Mouse (Mus musculus): Measurements from ENCODE around the gene Tshb.

Tshb gene

DNA sequence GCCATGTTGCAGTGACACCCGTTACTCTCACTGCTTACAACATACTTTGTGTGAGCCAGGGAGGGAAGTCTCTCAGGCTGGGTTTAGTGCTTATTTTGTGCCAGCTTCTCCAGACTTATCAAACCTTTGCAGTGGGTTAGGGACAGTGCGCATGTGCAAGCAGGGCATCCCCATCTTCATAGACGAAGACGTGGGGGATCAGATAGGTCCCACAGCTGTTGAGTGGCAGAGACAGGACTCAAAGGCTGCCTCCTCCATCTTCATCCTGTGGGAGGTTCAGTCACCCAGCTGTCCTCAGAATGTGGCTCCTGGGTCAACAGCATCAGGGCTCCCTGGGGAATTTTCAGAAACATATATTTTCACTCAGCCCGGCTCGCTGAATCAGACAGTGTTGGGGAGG, 46.1 kb downstream of the Tshb start:
- DNase-seq, result peak; percentile 86

DNA sequence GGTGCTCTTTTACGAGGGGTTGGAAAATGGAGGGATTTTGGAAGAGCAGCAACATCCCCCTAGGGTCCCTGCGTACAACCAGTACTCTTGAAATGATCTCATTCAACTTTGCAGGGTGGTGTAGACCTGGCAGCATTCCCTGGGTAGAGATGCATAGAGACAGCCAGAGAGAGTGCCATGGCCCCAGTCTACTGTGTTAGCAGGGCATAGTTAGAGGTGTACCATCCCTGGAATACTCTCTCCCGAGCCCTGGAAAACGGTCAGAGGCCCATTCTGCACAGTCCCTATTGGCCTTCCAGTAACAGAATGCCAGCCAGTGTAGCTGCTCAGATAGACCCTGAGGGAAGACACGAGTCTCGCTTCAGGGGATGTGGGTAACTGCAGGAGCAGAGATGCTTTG, 46.9 kb downstream of the Tshb start:
- peak; percentile 93 for DNase-seq

DNA sequence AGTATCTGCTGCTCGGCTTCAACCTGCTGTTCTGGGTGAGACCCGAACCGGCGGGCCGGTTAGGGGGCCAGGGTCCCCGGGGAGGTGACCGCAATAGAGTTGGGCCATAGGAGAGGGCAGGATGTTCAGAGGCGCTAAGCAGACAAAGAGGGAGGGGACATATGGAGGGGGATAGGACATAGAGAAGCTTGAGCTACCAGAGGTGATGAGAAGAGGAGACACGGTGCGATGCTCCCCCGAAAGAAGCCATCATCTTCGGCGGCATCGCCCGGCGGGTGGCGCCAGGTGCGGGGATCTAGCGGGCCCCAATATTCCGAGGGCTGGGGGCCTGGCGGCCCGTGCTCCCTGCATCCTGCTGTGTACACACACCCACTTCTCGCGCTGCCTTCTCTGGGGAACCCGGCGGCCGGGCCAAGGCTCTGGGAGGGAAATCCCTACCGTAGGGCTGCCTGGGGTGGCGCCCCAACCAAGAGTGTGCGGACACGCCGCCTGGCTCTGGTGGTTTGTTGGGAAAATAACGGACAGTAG, 47.4 kb downstream of the Tshb start:
- DNase-seq, result no peak

GRCm38 (mm10) chr3:102734313-102735030, 48.0 kb downstream of the Tshb start, which contains the start of gene Tspan2:
Gene Tspan2 (plus strand): TSS chr3:102734529.
- peak; percentile 98 for DNase-seq

- DNase-seq, result no peak
Observed at GRCm38 (mm10) chr3:102733936-102734312, 48.6 kb downstream of the Tshb start.

- DNase-seq, result peak; percentile 61
Observed at GRCm38 (mm10) chr3:102733050-102733449, 49.5 kb downstream of the Tshb start.

DNA sequence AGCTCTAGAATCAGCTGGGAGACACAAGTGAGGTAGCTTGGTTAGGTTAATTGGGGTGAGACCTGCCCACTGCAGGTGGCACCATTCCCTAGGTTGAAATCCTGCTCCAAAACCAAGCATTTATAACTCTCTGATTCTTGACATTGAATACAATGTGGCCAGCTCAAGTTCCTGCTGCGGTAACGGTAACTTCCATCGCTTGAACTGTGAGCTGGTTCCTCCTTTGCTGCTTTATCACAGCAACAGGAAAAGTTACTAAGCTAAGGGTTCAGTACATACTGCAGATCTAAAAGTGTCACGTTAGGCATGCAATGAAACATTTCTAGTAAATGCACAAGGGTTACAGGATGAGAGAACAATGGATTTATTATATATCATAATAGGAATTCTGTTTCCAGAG, 49.9 kb downstream of the Tshb start:
- peak; percentile 46 for DNase-seq

GRCm38 (mm10) chr3:102731112-102731511, 51.4 kb downstream of the Tshb start:
- DNase-seq, result no peak

DNA sequence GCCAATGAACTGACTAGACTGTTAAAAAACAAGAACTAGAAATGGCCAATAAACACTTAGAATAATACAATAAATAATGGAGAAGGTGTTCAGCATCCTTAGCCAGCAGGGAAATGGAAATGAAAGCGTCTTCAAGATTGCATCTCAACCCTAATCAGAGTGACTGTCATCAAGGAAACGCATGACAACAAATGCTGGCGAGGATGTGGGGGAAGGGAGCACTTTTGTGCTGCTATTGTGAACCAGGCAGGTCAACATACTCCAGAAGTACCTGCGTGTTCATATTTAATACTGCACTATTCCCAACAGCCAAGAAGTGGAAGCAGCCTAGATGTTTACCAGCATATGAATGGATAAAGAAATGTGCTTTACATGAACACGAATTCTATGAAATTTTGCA, 53.1 kb downstream of the Tshb start:
- DNase-seq, result peak; percentile 70
